Comparison of ENCODE assay signal across 14 mouse cellular contexts in genomic region chr2:120096191-120096590, GRCm38 (mm10).
"Had no signal": no experiment of that assay in that cellular context is flagged by ENCODE, and none has a peak within 500 bp of the region (broad histone marks: within the 10 kb centered on the region; RNA-seq: fewer than 3 reads in every experiment).

No protein-coding gene starts in this region.

- H3K4me3 ChIP-seq: limb, embryonic 15.5 days; midbrain, embryonic 15.5 days; neural tube, embryonic 12.5 days had no signal

- H3K4me1 ChIP-seq: midbrain, embryonic 15.5 days; neural tube, embryonic 12.5 days had no signal

- H3K9ac ChIP-seq: limb, embryonic 15.5 days; liver, embryonic 14.5 days; midbrain, embryonic 15.5 days; neural tube, embryonic 12.5 days had no signal

- DNase-seq: kidney, postnatal 36 days; layer of hippocampus, adult 9-11 months; layer of hippocampus, postnatal 36 days; lung, adult 18-20 months; lung, postnatal 4 days; thymus, postnatal 4 days had no signal

- H3K36me3 ChIP-seq: limb, embryonic 15.5 days; midbrain, embryonic 15.5 days; neural tube, embryonic 12.5 days had no signal

- H3K4me2 ChIP-seq: limb, embryonic 15.5 days; midbrain, embryonic 11.5 days; midbrain, embryonic 15.5 days; neural tube, embryonic 12.5 days had no signal

- ATAC-seq: midbrain, embryonic 15.5 days had no signal

- H3K27me3 ChIP-seq: limb, embryonic 15.5 days; megakaryocyte, embryonic 14.5 days; midbrain, embryonic 15.5 days; neural tube, embryonic 12.5 days had no signal

- H3K27ac ChIP-seq: kidney, postnatal 0 days; limb, embryonic 15.5 days; liver, embryonic 14.5 days; midbrain, embryonic 15.5 days; neural tube, embryonic 12.5 days; stomach, postnatal 0 days had no signal

- H3K9me3 ChIP-seq: limb, embryonic 15.5 days; megakaryocyte, embryonic 14.5 days; midbrain, embryonic 15.5 days; neural tube, embryonic 12.5 days had no signal
